Mouse (Mus musculus) hindlimb bud, embryonic 11.5 days (tissue): Measurements from ENCODE around the gene Sema5a.

ENCODE experiments used
- DNase-seq: peaks from one replicate; pipeline ENCODE4 v3.0.0-alpha.2; 2012; ENCODE audit warnings: low read depth, low spot score; ENCODE audit errors: extremely low spot score

The Sema5a gene

GRCm38 (mm10) chr15:32532539-32532938 is 287.9 kb downstream of the Sema5a start:
- DNase-seq = no peak

GRCm38 (mm10) chr15:32533541-32534080 is 289.0 kb downstream of the Sema5a start:
- DNase-seq = no peak

GRCm38 (mm10) chr15:32536755-32537503 is 292.3 kb downstream of the Sema5a start:
- no peak for DNase-seq

- DNase-seq = no peak
These were observed 292.8 kb downstream of the Sema5a start for GRCm38 (mm10) chr15:32537504-32537792.

- DNase-seq = no peak
These were observed 293.5 kb downstream of the Sema5a start for GRCm38 (mm10) chr15:32538092-32538491.

- DNase-seq = no peak
These were observed 298.1 kb downstream of the Sema5a start for GRCm38 (mm10) chr15:32542746-32543145.

GRCm38 (mm10) chr15:32543181-32543580 is 298.6 kb downstream of the Sema5a start:
- no peak for DNase-seq

- DNase-seq = no peak
These were observed 300.8 kb downstream of the Sema5a start for GRCm38 (mm10) chr15:32545455-32545854.

- DNase-seq = no peak
These were observed 302.1 kb downstream of the Sema5a start for GRCm38 (mm10) chr15:32546746-32547145.

GRCm38 (mm10) chr15:32558925-32559324 is 314.3 kb downstream of the Sema5a start:
- DNase-seq = no peak

- no peak for DNase-seq
These were observed 318.0 kb downstream of the Sema5a start for GRCm38 (mm10) chr15:32562600-32562999.

- DNase-seq = no peak
These were observed 323.7 kb downstream of the Sema5a start for GRCm38 (mm10) chr15:32568181-32568857.

- DNase-seq = no peak
These were observed 324.3 kb downstream of the Sema5a start for GRCm38 (mm10) chr15:32568858-32569387.

- no peak for DNase-seq
These were observed 329.7 kb downstream of the Sema5a start for GRCm38 (mm10) chr15:32574327-32574726.

- no peak for DNase-seq
These were observed 330.6 kb downstream of the Sema5a start for GRCm38 (mm10) chr15:32575212-32575611.

GRCm38 (mm10) chr15:32579351-32579750 is 334.7 kb downstream of the Sema5a start:
- DNase-seq = no peak

GRCm38 (mm10) chr15:32590641-32591040 is 346.0 kb downstream of the Sema5a start:
- DNase-seq = no peak

- DNase-seq = no peak
These were observed 349.1 kb downstream of the Sema5a start for GRCm38 (mm10) chr15:32593746-32594145.

- no peak for DNase-seq
These were observed 352.0 kb downstream of the Sema5a start for GRCm38 (mm10) chr15:32596574-32596973.

GRCm38 (mm10) chr15:32597189-32597588 is 352.6 kb downstream of the Sema5a start:
- no peak for DNase-seq

GRCm38 (mm10) chr15:32607236-32607635 is 362.6 kb downstream of the Sema5a start:
- no peak for DNase-seq

- DNase-seq = no peak
These were observed 366.2 kb downstream of the Sema5a start for GRCm38 (mm10) chr15:32610776-32611175.
